Mouse (Mus musculus): ENCODE measurements around the gene Sash3.

Sash3 gene

GRCm38 (mm10) chrX:48139368-48140285 lies 6.6 kb upstream of the Sash3 start:
- ATAC-seq (ENCODE audit: insufficient number of reproducible peaks, low FRiP score, low TSS enrichment): no peak

- ATAC-seq (ENCODE audit: insufficient number of reproducible peaks, low FRiP score, low TSS enrichment): no peak
Observed at GRCm38 (mm10) chrX:48140286-48140877, 5.9 kb upstream of the Sash3 start.

- no peak for ATAC-seq (ENCODE audit: insufficient number of reproducible peaks, low FRiP score, low TSS enrichment)
Observed at GRCm38 (mm10) chrX:48141481-48141880, 4.8 kb upstream of the Sash3 start.

- ATAC-seq (ENCODE audit: insufficient number of reproducible peaks, low FRiP score, low TSS enrichment): no peak
Observed at GRCm38 (mm10) chrX:48143415-48144335, 2.6 kb upstream of the Sash3 start.

GRCm38 (mm10) chrX:48147226-48147625 lies 990 bp downstream of the Sash3 start:
- no peak for ATAC-seq (ENCODE audit: insufficient number of reproducible peaks, low FRiP score, low TSS enrichment)

GRCm38 (mm10) chrX:48147741-48148186 lies 1.5 kb downstream of the Sash3 start:
- no peak for ATAC-seq (ENCODE audit: insufficient number of reproducible peaks, low FRiP score, low TSS enrichment)

- no peak for ATAC-seq (ENCODE audit: insufficient number of reproducible peaks, low FRiP score, low TSS enrichment)
Observed at GRCm38 (mm10) chrX:48152106-48152505, 5.9 kb downstream of the Sash3 start.

GRCm38 (mm10) chrX:48153414-48153813 lies 7.2 kb downstream of the Sash3 start:
- no peak for ATAC-seq (ENCODE audit: insufficient number of reproducible peaks, low FRiP score, low TSS enrichment)

- no peak for ATAC-seq (ENCODE audit: insufficient number of reproducible peaks, low FRiP score, low TSS enrichment)
Observed at GRCm38 (mm10) chrX:48153949-48154348, 7.7 kb downstream of the Sash3 start.

GRCm38 (mm10) chrX:48155489-48155888 lies 9.3 kb downstream of the Sash3 start:
- ATAC-seq (ENCODE audit: insufficient number of reproducible peaks, low FRiP score, low TSS enrichment): no peak

- ATAC-seq (ENCODE audit: insufficient number of reproducible peaks, low FRiP score, low TSS enrichment): no peak
Observed at GRCm38 (mm10) chrX:48157396-48157795, 11.2 kb downstream of the Sash3 start.

GRCm38 (mm10) chrX:48158229-48158919 lies 12.1 kb downstream of the Sash3 start:
- ATAC-seq (ENCODE audit: insufficient number of reproducible peaks, low FRiP score, low TSS enrichment): no peak

GRCm38 (mm10) chrX:48169892-48170291 lies 23.7 kb downstream of the Sash3 start:
- ATAC-seq (ENCODE audit: insufficient number of reproducible peaks, low FRiP score, low TSS enrichment): no peak

- no peak for ATAC-seq (ENCODE audit: insufficient number of reproducible peaks, low FRiP score, low TSS enrichment)
Observed at GRCm38 (mm10) chrX:48170368-48170767, 24.1 kb downstream of the Sash3 start.

GRCm38 (mm10) chrX:48181844-48182243 lies 35.6 kb downstream of the Sash3 start:
- ATAC-seq (ENCODE audit: insufficient number of reproducible peaks, low FRiP score, low TSS enrichment): no peak

- ATAC-seq (ENCODE audit: insufficient number of reproducible peaks, low FRiP score, low TSS enrichment): no peak
Observed at GRCm38 (mm10) chrX:48184703-48185102, 38.5 kb downstream of the Sash3 start.

GRCm38 (mm10) chrX:48191261-48191660 lies 45.0 kb downstream of the Sash3 start:
- no peak for ATAC-seq (ENCODE audit: insufficient number of reproducible peaks, low FRiP score, low TSS enrichment)

- no peak for ATAC-seq (ENCODE audit: insufficient number of reproducible peaks, low FRiP score, low TSS enrichment)
Observed at GRCm38 (mm10) chrX:48193235-48194152, 47.3 kb downstream of the Sash3 start.

- ATAC-seq (ENCODE audit: insufficient number of reproducible peaks, low FRiP score, low TSS enrichment): no peak
Observed at GRCm38 (mm10) chrX:48197856-48198255, 51.6 kb downstream of the Sash3 start.

All from cerebellum, adult (tissue).